8 mouse cellular contexts compared by ENCODE assay signal in the genomic region with DNA sequence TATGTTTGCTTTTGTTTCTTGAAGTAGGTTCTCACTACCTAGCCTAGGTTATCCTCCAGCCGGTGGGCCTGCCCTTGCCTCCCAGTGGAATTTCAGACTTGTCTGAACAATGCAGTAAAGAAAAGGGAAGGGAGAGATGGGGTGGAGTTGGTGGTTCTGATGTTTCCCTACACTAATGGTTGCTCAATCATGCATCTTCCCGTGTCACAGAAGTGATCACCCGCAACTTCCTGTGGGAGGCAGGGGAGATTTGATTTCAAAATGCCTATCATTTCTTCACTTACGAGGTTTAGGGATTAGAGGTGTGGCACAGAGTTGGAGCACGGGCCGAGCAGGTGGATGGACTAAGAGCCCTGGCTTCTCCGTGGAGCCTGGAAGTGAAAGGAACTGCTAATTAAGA. TPM values are rescaled to one million over a fixed set of nuclear protein-coding genes. Genes with fewer than 3 reads are reported as not detected.
A peak's percentile ranks its signal among the peaks of the same experiment; 100 is the strongest.
DNase-seq lines count a peak whose midpoint lies in the region; ATAC-seq and TF ChIP-seq lines count a peak whose summit lies in the region.

No protein-coding gene starts in this region.

- no peak for ATAC-seq in heart, embryonic 13.5 days (ENCODE audit: extremely low read depth, insufficient number of reproducible peaks, low FRiP score, low TSS enrichment)
- no peak for ATAC-seq in liver, embryonic 15.5 days (ENCODE audit: insufficient read depth)
- peak; percentile 35; the same call in 1 of the 2 replicates for ATAC-seq in neutrophil, adult 5-6 weeks (ENCODE audit: extremely low read depth, insufficient number of reproducible peaks, low FRiP score, poor library complexity, severe bottlenecking)

- peak overlapping the region; percentile 94; the same call in 1 of the 2 replicates for H3K27ac ChIP-seq in gastrocnemius, adult 2 months
- H3K27ac ChIP-seq in heart, embryonic 13.5 days (replicated peaks) = no peak overlapping the region
- peak overlapping the region; percentile 95; the same call in 1 of the 2 replicates for H3K27ac ChIP-seq in liver, embryonic 15.5 days (replicated peaks)
- H3K27ac ChIP-seq in kidney, adult 2 months (ENCODE audit: insufficient read depth, low read depth, low read length) = no peak overlapping the region

- H3K4me3 ChIP-seq in gastrocnemius, adult 2 months = peak overlapping the region; percentile 98
- H3K4me3 ChIP-seq in heart, embryonic 13.5 days = peak overlapping the region; percentile 77
- H3K4me3 ChIP-seq in liver, embryonic 15.5 days (replicated peaks) = peak overlapping the region; percentile 88
- H3K4me3 ChIP-seq in kidney, adult 2 months (ENCODE audit: insufficient read depth, low read depth, low read length) = no peak overlapping the region

- H3K9ac ChIP-seq in heart, embryonic 13.5 days = peak overlapping the region; percentile 91; the same call in 1 of the 2 replicates
- no peak overlapping the region for H3K9ac ChIP-seq in liver, embryonic 15.5 days

- peak overlapping the region; percentile 85 for H3K4me2 ChIP-seq in heart, embryonic 13.5 days
- peak overlapping the region; percentile 94 for H3K4me2 ChIP-seq in liver, embryonic 15.5 days

- 37% methylated on average over 7 of the region's 7 CpGs for WGBS in heart, embryonic 13.5 days
- 26% methylated on average over 7 of the region's 7 CpGs for WGBS in liver, embryonic 15.5 days (ENCODE audit: insufficient replicate concordance)
- WGBS in kidney, adult 2 months = 34% methylated on average over 7 of the region's 7 CpGs

- peaks cover 28% of the 10 kb centered on the region for H3K4me1 ChIP-seq in heart, embryonic 13.5 days
- peaks cover 46% of the 10 kb centered on the region for H3K4me1 ChIP-seq in liver, embryonic 15.5 days (replicated peaks)
- H3K4me1 ChIP-seq in kidney, adult 2 months (ENCODE audit: control insufficient read depth, insufficient read depth, low read length) = peaks cover 9% of the 10 kb centered on the region

- intact Hi-C loops in gastrocnemius, adult 2 months (cut with DNase I) = loop anchor here (10.0 kb wide), 2 partner anchors 62 to 1128 kb away; a partner anchor contains a TSS
- intact Hi-C loops in gastrocnemius, postnatal 14 days (cut with DNase I; ENCODE audit: low total_unique reads) = no loop called here

- no peak for TF ChIP-seq CTCF in gastrocnemius, adult 2 months (IDR thresholded peaks at IDR 0.05)
- TF ChIP-seq CTCF in kidney, adult 2 months (conservative IDR thresholded peaks at IDR 0.05; ENCODE audit: insufficient read depth, insufficient read length, low read depth, low read length) = no peak

- DNase-seq in gastrocnemius, adult 2 months = no peak
- DNase-seq in gastrocnemius, postnatal 14 days = no peak
- peak; percentile 19 for DNase-seq in NIH3T3 (ENCODE audit: low read depth)
- no peak for DNase-seq in ovary, adult 18-20 months (ENCODE audit: low spot score)
- DNase-seq in kidney, adult 2 months = no peak

- no peaks in the 10 kb centered on the region for H3K9me3 ChIP-seq in heart, embryonic 13.5 days
- no peaks in the 10 kb centered on the region for H3K9me3 ChIP-seq in liver, embryonic 15.5 days (replicated peaks)

- H3K27me3 ChIP-seq in heart, embryonic 13.5 days (replicated peaks) = 0 out of 2 replicates have a peak, but pooled peaks cover 4% of the 10 kb centered on the region
- H3K27me3 ChIP-seq in liver, embryonic 15.5 days = no peaks in the 10 kb centered on the region
- H3K27me3 ChIP-seq in kidney, adult 2 months (replicated peaks; ENCODE audit: control insufficient read depth, insufficient read depth, low read length) = no peaks in the 10 kb centered on the region

- no peak for TF ChIP-seq POLR2A in kidney, adult 2 months (IDR thresholded peaks at IDR 0.05; ENCODE audit: low read depth, low read length)

- H3K36me3 ChIP-seq in heart, embryonic 13.5 days = peaks cover 12% of the 10 kb centered on the region
- peaks cover 21% of the 10 kb centered on the region for H3K36me3 ChIP-seq in liver, embryonic 15.5 days (replicated peaks)
- no peaks in the 10 kb centered on the region; the same call in 1 of the 2 replicates for H3K36me3 ChIP-seq in kidney, adult 2 months (ENCODE audit: control insufficient read depth, insufficient read depth, low read length)

RNA-seq across cellular contexts. Expression of a gene that starts 0.6 kb away (rescaled TPM):
- 10 to 100 TPM; 15.7 to 19.1 TPM for total RNA-seq in gastrocnemius, adult 2 months (2021)
- total RNA-seq in gastrocnemius, postnatal 14 days (2021) = 10 to 100 TPM; 27.6 to 31.7 TPM
- 141 and 153 TPM in 2 replicates for polyA plus RNA-seq in heart, embryonic 13.5 days (2015; fragmentation: Nextera tagmentation; extraction: Ambion mirVana)
- 70.6 and 78.2 TPM in 2 replicates for polyA plus RNA-seq in liver, embryonic 15.5 days (2015; fragmentation: Nextera tagmentation; extraction: Ambion mirVana)
- total RNA-seq in neutrophil, adult 5-6 weeks (2017) = 54.7 and 55.2 TPM in 2 replicates
- 137 and 158 TPM in 2 replicates for polyA plus RNA-seq in kidney, adult 2 months (2012; rRNA removed)

RNA-seq across cellular contexts. Expression of a gene that starts 58.2 kb away (rescaled TPM):
- 10 to 100 TPM; 21.5 to 23.1 TPM for total RNA-seq in gastrocnemius, adult 2 months (2021)
- 10 to 100 TPM; 19.2 to 19.4 TPM for total RNA-seq in gastrocnemius, postnatal 14 days (2021)
- 11.1 and 12.1 TPM in 2 replicates for polyA plus RNA-seq in heart, embryonic 13.5 days (2015; fragmentation: Nextera tagmentation; extraction: Ambion mirVana)
- polyA plus RNA-seq in liver, embryonic 15.5 days (2015; fragmentation: Nextera tagmentation; extraction: Ambion mirVana) = 5.5 and 5.6 TPM in 2 replicates
- 16.8 and 20.8 TPM in 2 replicates for total RNA-seq in neutrophil, adult 5-6 weeks (2017)
- 9.0 and 11.0 TPM in 2 replicates for polyA plus RNA-seq in kidney, adult 2 months (2012; rRNA removed)

Comparison
In these comparisons a context has a peak if more than half of its experiments do, and no peak if none do; other contexts are left out.
1. H3K27ac ChIP-seq: peak in gastrocnemius, adult 2 months (single experiment) and liver, embryonic 15.5 days (single experiment); none in heart, embryonic 13.5 days (single experiment) and kidney, adult 2 months (single experiment).